Comparison of ENCODE assay signal across 24 mouse cellular contexts in genomic region chr9:14578960-14579359, GRCm38 (mm10).
DNase-seq lines count a peak whose midpoint lies in the region; ATAC-seq and TF ChIP-seq lines count a peak whose summit lies in the region.
"Had no signal": no experiment of that assay in that cellular context is flagged by ENCODE, and none has a peak within 500 bp of the region (broad histone marks: within the 10 kb centered on the region; RNA-seq: fewer than 3 reads in every experiment).

No protein-coding gene starts in this region.

- WGBS in heart, embryonic 12.5 days = 37% methylated on average over 4 of the region's 4 CpGs
- 42% methylated on average over 4 of the region's 4 CpGs for WGBS in heart, embryonic 16.5 days

- H3K27me3 ChIP-seq in heart, embryonic 12.5 days (replicated peaks) = no peaks in the 10 kb centered on the region
- H3K27me3 ChIP-seq in heart, embryonic 16.5 days (ENCODE audit: control insufficient read depth, insufficient read depth, low read length) = no peaks in the 10 kb centered on the region
- H3K27me3 ChIP-seq in MEL (ENCODE audit: control insufficient read depth in 1 of 2, insufficient read depth in 2 of 2, low read length in 2 of 2) = no peaks in the 10 kb centered on the region
- H3K27me3 ChIP-seq: embryonic facial prominence, embryonic 15.5 days; intestine, embryonic 15.5 days had no signal

- no peak for TF ChIP-seq EP300 in MEL (IDR thresholded peaks at IDR 0.05; ENCODE audit: low read depth in 1 of 2, low read length in 2 of 2)

- no peaks in the 10 kb centered on the region for H3K79me2 ChIP-seq in MEL (ENCODE audit: control insufficient read depth, insufficient read depth, low read length, poor library complexity)

- intact Hi-C loops in gastrocnemius, adult 2 months (cut with DNase I) = no loop called here
- intact Hi-C loops in gastrocnemius, postnatal 36 days (cut with DNase I) = no loop called here
- intact Hi-C loops in heart, postnatal 36 days (cut with DNase I) = loop anchor here (5.0 kb wide), 1 partner anchor 118 kb away; no protein-coding TSS in a partner anchor
- intact Hi-C loops in heart, postnatal 10 days (cut with DNase I) = loop anchor here (5.0 kb wide), 2 partner anchors 63 to 118 kb away; no protein-coding TSS in a partner anchor

- no peak for TF ChIP-seq POLR2A in MEL (IDR thresholded peaks at IDR 0.05; ENCODE audit: control insufficient read depth in 1 of 2, insufficient read depth in 1 of 2, low read depth in 1 of 2, low read length in 2 of 2, poor library complexity in 1 of 2)

- TF ChIP-seq RAD21 in MEL (IDR thresholded peaks at IDR 0.05; ENCODE audit: low read depth, low read length) = no peak

- H3K27ac ChIP-seq in gastrocnemius, adult 2 months = no peak overlapping the region
- H3K27ac ChIP-seq in heart, embryonic 12.5 days (ENCODE audit: poor library complexity, severe bottlenecking) = peak overlapping the region; percentile 67
- H3K27ac ChIP-seq in heart, embryonic 16.5 days (ENCODE audit: low read length) = peak overlapping the region; percentile 75
- no peak overlapping the region for H3K27ac ChIP-seq in MEL (ENCODE audit: control insufficient read depth, low read depth, low read length)
- H3K27ac ChIP-seq: embryonic facial prominence, embryonic 15.5 days; forebrain, embryonic 10.5 days; hindbrain, embryonic 10.5 days; hindbrain, embryonic 14.5 days; intestine, embryonic 15.5 days had no signal

- 0 out of 2 replicates have a peak, but pooled peaks have one; percentile 1 for TF ChIP-seq CTCF in gastrocnemius, adult 2 months (IDR thresholded peaks at IDR 0.05)
- TF ChIP-seq CTCF in MEL (IDR thresholded peaks at IDR 0.05 in 2 of 3, conservative IDR thresholded peaks at IDR 0.05 in 1 of 3; ENCODE audit: control insufficient read depth in 1 of 3, insufficient read depth in 1 of 3, low read depth in 2 of 3, low read length in 3 of 3, poor library complexity in 1 of 3, severe bottlenecking in 1 of 3) = no peak

- ATAC-seq in heart, embryonic 12.5 days (ENCODE audit: insufficient number of reproducible peaks, low FRiP score) = no peak
- ATAC-seq in heart, embryonic 16.5 days (replicated peaks; ENCODE audit: extremely low read depth, insufficient read depth, low FRiP score) = peak; percentile 72
- no peak for ATAC-seq in monocyte, adult 5-6 weeks (replicated peaks; ENCODE audit: insufficient number of reproducible peaks, low FRiP score, low TSS enrichment, poor library complexity, severe bottlenecking)
- ATAC-seq: CD4-positive, CD25-positive, alpha-beta regulatory T cell, adult 4 months; forebrain, embryonic 14.5 days; intestine, embryonic 15.5 days had no signal

- DNase-seq in gastrocnemius, adult 2 months = no peak
- DNase-seq in gastrocnemius, postnatal 36 days = no peak
- DNase-seq in heart, postnatal 36 days = no peak
- DNase-seq in heart, postnatal 10 days = no peak
- DNase-seq in MEL (ENCODE audit: low read depth, low spot score) = no peak
- DNase-seq: adrenal gland, postnatal 10 days; B cell, adult 2 months; cerebellum, adult 11 months; cerebellum, adult 8-10 months; cerebellum, postnatal 14 days; embryo, embryonic 11 days; kidney, adult 18-20 months had no signal

- no peak overlapping the region for H3K4me3 ChIP-seq in gastrocnemius, adult 2 months
- no peak overlapping the region for H3K4me3 ChIP-seq in heart, embryonic 12.5 days
- no peak overlapping the region for H3K4me3 ChIP-seq in heart, embryonic 16.5 days (ENCODE audit: low read length)
- no peak overlapping the region for H3K4me3 ChIP-seq in MEL (ENCODE audit: control insufficient read depth in 1 of 2, insufficient read depth in 1 of 2, low read depth in 2 of 2, low read length in 2 of 2)
- H3K4me3 ChIP-seq: embryonic facial prominence, embryonic 15.5 days; erythroblast, embryonic 14.5 days; forebrain, embryonic 10.5 days; hindbrain, embryonic 10.5 days; intestine, embryonic 15.5 days had no signal

- no peak overlapping the region for H3K9ac ChIP-seq in heart, embryonic 12.5 days
- 0 out of 2 replicates have a peak overlapping the region, but pooled peaks have one; percentile 17 for H3K9ac ChIP-seq in heart, embryonic 16.5 days (ENCODE audit: low read length)
- no peak overlapping the region for H3K9ac ChIP-seq in MEL (ENCODE audit: control insufficient read depth, low read depth, low read length, poor library complexity, severe bottlenecking)
- H3K9ac ChIP-seq: embryonic facial prominence, embryonic 15.5 days; hindbrain, embryonic 14.5 days; intestine, embryonic 15.5 days had no signal

- H3K36me3 ChIP-seq in heart, embryonic 12.5 days = peaks cover 30% of the 10 kb centered on the region
- H3K36me3 ChIP-seq in heart, embryonic 16.5 days (ENCODE audit: control insufficient read depth, insufficient read depth) = peaks cover 9% of the 10 kb centered on the region; the same call in 1 of the 2 replicates
- peaks cover 0 to 7% of the 10 kb centered on the region in 2 experiments; a peak in 1 of 4 replicates for H3K36me3 ChIP-seq in MEL (ENCODE audit: control insufficient read depth in 1 of 2, insufficient read depth in 2 of 2, low read length in 2 of 2)
- H3K36me3 ChIP-seq: G1E; intestine, embryonic 15.5 days had no signal

- H3K9me3 ChIP-seq in heart, embryonic 12.5 days (replicated peaks) = no peaks in the 10 kb centered on the region
- no peaks in the 10 kb centered on the region for H3K9me3 ChIP-seq in heart, embryonic 16.5 days (replicated peaks; ENCODE audit: control insufficient read depth, low read length)
- no peaks in the 10 kb centered on the region for H3K9me3 ChIP-seq in MEL (replicated peaks; ENCODE audit: insufficient read depth, low read length)
- H3K9me3 ChIP-seq: embryonic facial prominence, embryonic 15.5 days; forebrain, embryonic 10.5 days; G1E; hindbrain, embryonic 10.5 days; intestine, embryonic 15.5 days had no signal

- H3K4me2 ChIP-seq in heart, embryonic 12.5 days = peak overlapping the region; percentile 30
- peak overlapping the region; percentile 33; the same call in 1 of the 2 replicates for H3K4me2 ChIP-seq in heart, embryonic 16.5 days (ENCODE audit: low read depth, low read length)
- H3K4me2 ChIP-seq: embryonic facial prominence, embryonic 15.5 days; hindbrain, embryonic 14.5 days; intestine, embryonic 15.5 days had no signal

- peaks cover 52% of the 10 kb centered on the region for H3K4me1 ChIP-seq in heart, embryonic 12.5 days (replicated peaks)
- peaks cover 37% of the 10 kb centered on the region for H3K4me1 ChIP-seq in heart, embryonic 16.5 days (ENCODE audit: control insufficient read depth, insufficient read depth, low read length)
- peaks cover 6 to 11% of the 10 kb centered on the region in 2 experiments; a peak in 3 of 4 replicates for H3K4me1 ChIP-seq in MEL (ENCODE audit: control insufficient read depth in 1 of 2, insufficient read depth in 2 of 2, low read length in 2 of 2)
- H3K4me1 ChIP-seq: forebrain, embryonic 10.5 days; hindbrain, embryonic 10.5 days; intestine, embryonic 15.5 days had no signal

TF ChIP-seq in MEL, 35 proteins besides CTCF, POLR2A, EP300 and RAD21:
- peak; percentile 74; the same call in 1 of the 2 replicates for TF ChIP-seq MEF2A (IDR thresholded peaks at IDR 0.05; ENCODE audit: extremely low read depth, insufficient replicate concordance, low read depth, low read length, poor library complexity, severe bottlenecking)
- TF ChIP-seq ELF1 (IDR thresholded peaks at IDR 0.05; ENCODE audit: low read depth, low read length) = no peak

Comparison
In these comparisons a context has a peak if more than half of its experiments do, and no peak if none do; other contexts are left out.
1. H3K27ac ChIP-seq: peak in heart, embryonic 12.5 days (single experiment) and heart, embryonic 16.5 days (single experiment); none in gastrocnemius, adult 2 months (single experiment) and MEL (single experiment).
2. intact Hi-C loops: an anchor here in heart, postnatal 36 days (5.0 kb wide) and heart, postnatal 10 days (5.0 kb wide); none called in gastrocnemius, adult 2 months and gastrocnemius, postnatal 36 days.